Mouse (Mus musculus) midbrain, embryonic 12.5 days (tissue): ENCODE data around the gene Celf5. TPM values are rescaled to one million over a fixed set of nuclear protein-coding genes. Genes with fewer than 3 reads are reported as not detected.
A peak's percentile ranks its signal among the peaks of the same experiment; 100 is the strongest.

Experiments used
- ATAC-seq: fragments of 200-750 bp; cut with Nextera tagmentation; 2 replicates; pipeline ENCODE4 v1.8.0; 2017; ENCODE audit warnings: low read depth, moderate TSS enrichment, moderate library complexity; ENCODE audit not compliant: low FRiP score
- H3K27ac ChIP-seq: fragments of 300-500 bp; sonication (generic); replicated peaks from 2 replicates; pipeline ENCODE4 v1.5.1; 2016; ENCODE audit warnings: mild to moderate bottlenecking
- H3K27me3 ChIP-seq: fragments of 300-500 bp; sonication (generic); 2 replicates; pipeline ENCODE4 v1.6.1; 2016; ENCODE audit warnings: mild to moderate bottlenecking
- H3K36me3 ChIP-seq: fragments of 300-500 bp; sonication (generic); 2 replicates; pipeline ENCODE4 v1.6.1; 2016
- H3K4me1 ChIP-seq: fragments of 300-500 bp; sonication (generic); 2 replicates; pipeline ENCODE4 v1.6.1; 2016
- H3K4me2 ChIP-seq: fragments of 300-500 bp; sonication (generic); replicated peaks from 2 replicates; pipeline ENCODE4 v1.6.1; 2016; ENCODE audit warnings: mild to moderate bottlenecking, moderate library complexity
- H3K4me3 ChIP-seq: fragments of 300-500 bp; sonication (generic); 2 replicates; pipeline ENCODE4 v1.5.1; 2016; ENCODE audit warnings: mild to moderate bottlenecking
- H3K9ac ChIP-seq: fragments of 300-500 bp; sonication (generic); replicated peaks from 2 replicates; pipeline ENCODE4 v1.6.1; 2016; ENCODE audit warnings: mild to moderate bottlenecking, moderate library complexity
- H3K9me3 ChIP-seq: fragments of 300-500 bp; sonication (generic); 2 replicates; pipeline ENCODE4 v1.6.1; 2016; ENCODE audit warnings: mild to moderate bottlenecking
- WGBS: fragments of 180-500 bp; shearing (Covaris S2); methylation state at CpG from one replicate; pipeline ENCODE4 v1.1.7; 2016; 5-methylcytosine and 5-hydroxymethylcytosine counted together
- polyA plus RNA-seq: library from polyadenylated mRNA; unstranded; fragments of >200 nt; fragmentation: Nextera tagmentation; extraction: Ambion mirVana; gene quantifications from 2 replicates; pipeline ENCODE4 v1.2.1, GENCODE M21; 2016

Gene Celf5
- polyA plus RNA-seq, 1 experiment from 2014 or later: 37.1 TPM

- H3K36me3 ChIP-seq: peaks cover 39% of the 10 kb centered on the region
- peaks cover 28% of the 10 kb centered on the region for H3K27me3 ChIP-seq
- no peak overlapping the region for H3K4me3 ChIP-seq
- H3K9ac ChIP-seq: 0 out of 2 replicates have a peak overlapping the region, but pooled peaks have one; percentile 4
- peak overlapping the region; percentile 73 for H3K27ac ChIP-seq
- peaks cover 35% of the 10 kb centered on the region for H3K4me1 ChIP-seq
- H3K9me3 ChIP-seq: no peaks in the 10 kb centered on the region
- no peak overlapping the region for H3K4me2 ChIP-seq
- no peak for ATAC-seq
- WGBS: 31% methylated on average over 2 of the region's 2 CpGs
Measured at GRCm38 (mm10) chr10:81485060-81485449, 2.5 kb upstream of the Celf5 start.

- WGBS: 52% methylated on average over 6 of the region's 6 CpGs
- peaks cover 34% of the 10 kb centered on the region for H3K36me3 ChIP-seq
- no peaks in the 10 kb centered on the region for H3K9me3 ChIP-seq
- ATAC-seq: no peak; the same call in 1 of the 2 replicates
- peak overlapping the region; percentile 73 for H3K27ac ChIP-seq
- H3K4me3 ChIP-seq: no peak overlapping the region
- H3K4me1 ChIP-seq: peaks cover 39% of the 10 kb centered on the region
- H3K4me2 ChIP-seq: peak overlapping the region; percentile 1; the same call in 1 of the 2 replicates
- 0 out of 2 replicates have a peak overlapping the region, but pooled peaks have one; percentile 4 for H3K9ac ChIP-seq
- H3K27me3 ChIP-seq: peaks cover 31% of the 10 kb centered on the region
Measured at GRCm38 (mm10) chr10:81484441-81485059, 2.0 kb upstream of the Celf5 start.

DNA sequence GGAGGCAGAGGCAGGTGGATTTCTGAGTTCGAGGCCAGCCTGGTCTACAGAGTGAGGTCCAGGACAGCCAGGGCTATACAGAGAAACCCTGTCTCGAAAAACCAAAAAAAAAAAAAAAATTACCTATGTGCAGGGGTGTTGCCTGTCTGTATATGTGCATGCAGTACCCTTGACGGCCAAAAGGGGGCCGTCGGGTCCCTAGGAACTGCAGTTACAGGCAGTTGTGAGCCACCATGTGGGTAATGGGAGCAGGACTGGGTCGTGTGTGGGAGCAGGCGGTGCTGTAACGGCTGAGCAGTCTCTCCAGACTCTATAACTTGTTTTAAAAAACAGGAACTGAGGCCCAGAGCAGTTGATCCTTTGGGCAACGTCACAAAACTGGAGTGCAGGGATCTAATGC lies 1.5 kb upstream of the Celf5 start:
- Histone ChIP-seq H3K9ac (no peak overlapping the region), H3K4me2 (no peak overlapping the region)
- WGBS: 19% methylated on average over 9 of the region's 9 CpGs

DNA sequence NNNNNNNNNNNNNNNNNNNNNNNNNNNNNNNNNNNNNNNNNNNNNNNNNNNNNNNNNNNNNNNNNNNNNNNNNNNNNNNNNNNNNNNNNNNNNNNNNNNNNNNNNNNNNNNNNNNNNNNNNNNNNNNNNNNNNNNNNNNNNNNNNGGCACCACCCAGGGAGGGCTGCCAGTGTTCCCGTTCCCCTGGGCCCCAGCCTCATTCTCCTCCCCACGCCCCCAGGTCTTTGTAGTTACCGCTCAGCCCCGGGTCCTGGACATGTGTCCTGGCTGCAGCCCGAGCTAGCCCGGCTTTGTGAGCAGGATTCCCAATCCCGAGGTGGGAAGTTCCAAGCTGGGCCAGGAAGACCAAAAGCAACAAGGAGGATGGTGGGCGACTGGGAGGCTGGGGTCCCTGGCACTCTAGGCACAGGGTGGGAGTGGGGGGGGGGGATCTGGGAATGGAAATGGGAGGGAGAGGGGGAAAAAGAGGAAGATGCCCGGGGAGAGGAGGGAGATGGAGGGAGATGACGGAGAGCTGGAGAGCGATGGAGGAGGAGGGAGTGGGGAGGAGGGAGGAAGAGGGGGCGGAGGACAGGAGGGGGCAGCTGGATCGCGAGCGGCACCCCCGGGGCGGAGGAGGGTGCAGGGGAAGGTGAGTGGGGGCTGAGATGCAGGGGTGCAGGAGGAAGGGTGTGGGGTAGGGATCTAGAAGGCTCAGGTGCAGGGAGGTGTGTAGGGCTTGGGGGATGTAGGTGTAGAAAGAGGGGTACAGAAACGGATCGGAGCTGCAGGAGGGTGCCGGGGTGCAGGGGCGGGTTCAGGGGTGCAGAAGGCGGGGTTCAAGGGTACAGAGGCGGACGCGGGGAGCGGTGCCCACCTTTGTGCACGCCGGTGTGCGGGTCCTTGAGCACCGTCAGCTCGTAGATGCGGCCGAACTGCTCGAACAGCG lies 640 bp downstream of the Celf5 start:
- Histone ChIP-seq H3K9ac (peak overlapping the region; percentile 83), H3K9me3 (no peaks in the 10 kb centered on the region), H3K4me1 (peaks cover 52% of the 10 kb centered on the region), H3K4me2 (peak overlapping the region; percentile 63), H3K27ac (peak overlapping the region; percentile 73), H3K4me3 (peak overlapping the region; percentile 62), H3K27me3 (peaks cover 53% of the 10 kb centered on the region), H3K36me3 (peaks cover 7% of the 10 kb centered on the region)
- ATAC-seq: peak; percentile 21
- WGBS: 2% methylated on average over 35 of the region's 35 CpGs

More for the DNA sequence above, 1.5 kb upstream of the Celf5 start:
- no peak for ATAC-seq
- H3K4me1 ChIP-seq: peaks cover 39% of the 10 kb centered on the region
- H3K27me3 ChIP-seq: peaks cover 32% of the 10 kb centered on the region
- peaks cover 28% of the 10 kb centered on the region for H3K36me3 ChIP-seq
- H3K9me3 ChIP-seq: no peaks in the 10 kb centered on the region
- peak overlapping the region; percentile 73 for H3K27ac ChIP-seq
- no peak overlapping the region for H3K4me3 ChIP-seq

DNA sequence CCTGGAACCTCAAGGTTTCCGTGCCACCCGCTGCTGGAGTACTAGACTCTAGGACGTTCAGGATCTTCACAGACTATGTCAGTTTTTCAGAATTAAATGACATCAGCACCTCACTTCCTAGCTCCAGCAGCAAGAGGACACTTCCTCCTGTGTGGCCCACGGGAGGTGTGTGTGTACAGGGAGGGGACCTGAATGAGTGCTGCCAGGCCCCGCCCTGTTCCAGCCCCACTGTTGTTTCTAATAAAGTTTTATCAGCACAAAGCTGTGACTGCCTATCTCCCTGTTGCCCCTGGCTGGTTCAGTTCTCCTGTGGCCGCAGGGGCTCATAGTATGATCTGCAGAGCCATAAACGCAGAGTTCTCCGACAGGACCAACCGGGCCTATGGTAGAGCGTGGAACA lies 8.0 kb downstream of the Celf5 start:
- H3K4me1 ChIP-seq: peaks cover 40% of the 10 kb centered on the region
- no peak overlapping the region for H3K27ac ChIP-seq
- ATAC-seq: no peak
- no peak overlapping the region for H3K4me2 ChIP-seq
- H3K27me3 ChIP-seq: peaks cover 73% of the 10 kb centered on the region
- 86% methylated on average over 10 of the region's 10 CpGs for WGBS
- no peaks in the 10 kb centered on the region for H3K36me3 ChIP-seq
- no peak overlapping the region for H3K9ac ChIP-seq
- H3K4me3 ChIP-seq: no peak overlapping the region
- H3K9me3 ChIP-seq: no peaks in the 10 kb centered on the region

GRCm38 (mm10) chr10:81473003-81473451 lies 9.5 kb downstream of the Celf5 start:
- Histone ChIP-seq H3K27me3 (peaks cover 76% of the 10 kb centered on the region), H3K9me3 (no peaks in the 10 kb centered on the region), H3K4me3 (peak overlapping the region; percentile 46), H3K36me3 (peaks cover 9% of the 10 kb centered on the region; the same call in 1 of the 2 replicates), H3K9ac (peak overlapping the region; percentile 60; the same call in 1 of the 2 replicates), H3K27ac (peak overlapping the region; percentile 87), H3K4me2 (peak overlapping the region; percentile 68), H3K4me1 (peaks cover 39% of the 10 kb centered on the region)
- peak; percentile 81 for ATAC-seq
- WGBS: 2% methylated on average over 22 of the region's 22 CpGs

GRCm38 (mm10) chr10:81472403-81473002 lies 10.0 kb downstream of the Celf5 start:
- Histone ChIP-seq H3K9ac (peak overlapping the region; percentile 60), H3K9me3 (no peaks in the 10 kb centered on the region), H3K27me3 (peaks cover 76% of the 10 kb centered on the region), H3K4me2 (peak overlapping the region; percentile 68), H3K4me3 (peak overlapping the region; percentile 46), H3K27ac (peak overlapping the region; percentile 87), H3K36me3 (peaks cover 14% of the 10 kb centered on the region), H3K4me1 (peaks cover 34% of the 10 kb centered on the region)
- peak; percentile 55 for ATAC-seq
- whole genome bisulfite sequencing: 1% methylated on average over 16 of the region's 18 CpGs

- H3K27ac ChIP-seq: no peak overlapping the region
- no peak for ATAC-seq
- no peaks in the 10 kb centered on the region for H3K9me3 ChIP-seq
- H3K27me3 ChIP-seq: peaks cover 75% of the 10 kb centered on the region
- H3K36me3 ChIP-seq: peaks cover 26% of the 10 kb centered on the region
- H3K4me1 ChIP-seq: peaks cover 27% of the 10 kb centered on the region
- WGBS: 61% methylated on average over 18 of the region's 18 CpGs
- H3K9ac ChIP-seq: no peak overlapping the region; the same call in 1 of the 2 replicates
- no peak overlapping the region for H3K4me3 ChIP-seq
- H3K4me2 ChIP-seq: no peak overlapping the region
Measured at GRCm38 (mm10) chr10:81470454-81470853, 12.1 kb downstream of the Celf5 start.

DNA sequence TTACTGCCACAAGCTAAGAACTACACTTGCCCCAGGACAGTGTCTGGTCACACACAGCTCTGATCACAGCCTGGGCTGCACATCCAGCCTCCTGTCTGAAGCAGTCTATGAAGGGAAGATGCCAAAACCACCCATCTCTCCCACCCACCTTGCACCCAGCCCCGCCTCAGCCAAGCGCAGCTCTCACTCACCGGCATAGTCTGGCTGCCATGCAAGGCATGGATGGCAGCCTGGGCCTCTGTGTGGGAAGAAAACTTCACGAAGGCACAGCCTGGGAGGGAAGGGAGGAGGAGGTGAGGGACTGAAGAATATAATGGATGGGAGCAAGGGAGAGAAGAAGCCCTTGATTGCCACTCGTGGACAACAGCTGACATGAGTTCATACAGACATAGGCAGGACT lies 13.3 kb downstream of the Celf5 start:
- Histone ChIP-seq H3K27me3 (peaks cover 76% of the 10 kb centered on the region), H3K4me2 (no peak overlapping the region), H3K4me1 (peaks cover 39% of the 10 kb centered on the region), H3K27ac (no peak overlapping the region), H3K36me3 (peaks cover 26% of the 10 kb centered on the region), H3K4me3 (no peak overlapping the region), H3K9ac (no peak overlapping the region), H3K9me3 (no peaks in the 10 kb centered on the region)
- ATAC-seq: no peak
- 86% methylated on average over 5 of the region's 5 CpGs for whole genome bisulfite sequencing

- WGBS: 79% methylated on average over 16 of the region's 16 CpGs
- H3K4me1 ChIP-seq: peaks cover 35% of the 10 kb centered on the region
Measured at GRCm38 (mm10) chr10:81467670-81468235, 14.8 kb downstream of the Celf5 start.

GRCm38 (mm10) chr10:81466881-81467280 lies 15.6 kb downstream of the Celf5 start:
- peaks cover 91% of the 10 kb centered on the region for H3K27me3 ChIP-seq
- 64% methylated on average over 14 of the region's 14 CpGs for WGBS
- no peak for ATAC-seq

More at GRCm38 (mm10) chr10:81467670-81468235, 14.8 kb downstream of the Celf5 start:
- Histone ChIP-seq H3K27me3 (peaks cover 85% of the 10 kb centered on the region), H3K9ac (no peak overlapping the region), H3K4me2 (no peak overlapping the region), H3K4me3 (no peak overlapping the region), H3K9me3 (no peaks in the 10 kb centered on the region), H3K27ac (no peak overlapping the region), H3K36me3 (peaks cover 26% of the 10 kb centered on the region)
- ATAC-seq: no peak

More at GRCm38 (mm10) chr10:81466881-81467280, 15.6 kb downstream of the Celf5 start:
- H3K9ac ChIP-seq: no peak overlapping the region
- no peak overlapping the region for H3K4me2 ChIP-seq
- H3K36me3 ChIP-seq: peaks cover 28% of the 10 kb centered on the region
- no peaks in the 10 kb centered on the region for H3K9me3 ChIP-seq
- H3K4me1 ChIP-seq: peaks cover 29% of the 10 kb centered on the region
- H3K27ac ChIP-seq: no peak overlapping the region
- no peak overlapping the region for H3K4me3 ChIP-seq
